Mouse (Mus musculus) liver, adult 2 months (tissue): ENCODE measurements around the gene Arf6.
"Not testable (repeated sequence)": the region's sequence is repeated elsewhere in the genome, so short reads cannot be mapped to it uniquely, and the experiment has no call there.

Experiments
- CTCF ChIP-seq: fragments of 200-500 bp; IDR thresholded peaks from 2 replicates; pipeline ENCODE4 v1.5.1; 2011; ENCODE audit warnings: low read depth, low read length, control low read depth
- POLR2A ChIP-seq: fragments of 200-500 bp; IDR thresholded peaks from 2 replicates; pipeline ENCODE4 v1.6.1; 2011; ENCODE audit warnings: low read length, control low read depth; ENCODE audit not compliant: insufficient read depth; ENCODE audit errors: extremely low read depth

DNA sequence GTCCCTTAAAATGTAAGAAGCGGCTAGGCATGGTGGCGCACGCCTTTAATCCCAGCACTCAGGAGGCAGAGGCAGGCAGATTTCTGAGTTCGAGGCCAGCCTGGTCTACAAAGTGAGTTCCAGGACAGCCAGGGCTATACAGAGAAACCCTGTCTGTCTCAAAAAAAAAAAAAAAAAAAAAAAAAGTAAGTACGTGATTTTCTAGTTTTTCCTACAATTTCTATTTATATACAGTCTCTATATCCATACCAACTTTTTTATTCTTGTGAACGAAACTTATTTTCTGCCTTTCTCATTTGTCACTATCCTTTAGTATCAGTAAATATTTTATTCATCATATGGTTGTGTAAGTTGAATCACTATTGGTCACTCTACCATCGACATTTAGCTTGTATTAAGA, 8.8 kb upstream of the Arf6 start:
- TF ChIP-seq CTCF, POLR2A: not testable (repeated sequence)
